Mouse (Mus musculus) lung, embryonic 16.5 days (tissue): ENCODE results near the gene Scml4. TPM values are rescaled to one million over a fixed set of nuclear protein-coding genes. Genes with fewer than 3 reads are reported as not detected.
A peak's percentile ranks its signal among the peaks of the same experiment; 100 is the strongest.

Source experiments
- ATAC-seq: fragments of 200-750 bp; cut with Nextera tagmentation; 2 replicates; pipeline ENCODE4 v1.8.0; 2017; ENCODE audit warnings: low read depth, mild to moderate bottlenecking, moderate library complexity
- H3K27ac ChIP-seq: fragments of 300-500 bp; sonication (generic); 2 replicates; pipeline ENCODE4 v1.5.1; 2014; ENCODE audit warnings: mild to moderate bottlenecking, control low read depth, low read length
- H3K27me3 ChIP-seq: fragments of 300-500 bp; sonication (generic); 2 replicates; pipeline ENCODE4 v1.6.1; 2014; ENCODE audit warnings: low read depth, low read length, mixed read lengths; ENCODE audit not compliant: control insufficient read depth, insufficient read depth
- H3K36me3 ChIP-seq: fragments of 300-500 bp; sonication (generic); 2 replicates; pipeline ENCODE4 v1.6.1; 2014; ENCODE audit warnings: low read length; ENCODE audit not compliant: control insufficient read depth, insufficient read depth
- H3K4me1 ChIP-seq: fragments of 300-500 bp; sonication (generic); replicated peaks from 2 replicates; pipeline ENCODE4 v1.6.1; 2014; ENCODE audit warnings: low read length, mixed read lengths; ENCODE audit not compliant: control insufficient read depth, insufficient read depth
- H3K4me2 ChIP-seq: fragments of 300-500 bp; sonication (generic); 2 replicates; pipeline ENCODE4 v1.6.1; 2014; ENCODE audit warnings: low read depth, low read length, control low read depth
- H3K4me3 ChIP-seq: fragments of 300-500 bp; sonication (generic); 2 replicates; pipeline ENCODE4 v1.5.1; 2014; ENCODE audit warnings: mild to moderate bottlenecking, low read length, control low read depth
- H3K9ac ChIP-seq: fragments of 300-500 bp; sonication (generic); 2 replicates; pipeline ENCODE4 v1.6.1; 2014; ENCODE audit warnings: low read length, control low read depth
- H3K9me3 ChIP-seq: fragments of 300-500 bp; sonication (generic); 2 replicates; pipeline ENCODE4 v1.6.1; 2016; ENCODE audit warnings: low read length; ENCODE audit not compliant: control insufficient read depth
- WGBS: fragments of 180-500 bp; shearing (Covaris S2); extraction: QIAGEN DNeasy Blood & Tissue Kit; methylation state at CpG from one replicate; pipeline ENCODE4 v1.1.7; 2014; 5-methylcytosine and 5-hydroxymethylcytosine counted together
- polyA plus RNA-seq: library from polyadenylated mRNA; unstranded; fragments of >200 nt; fragmentation: Nextera tagmentation; extraction: Ambion mirVana; gene quantifications from 2 replicates; pipeline ENCODE4 v1.2.1, GENCODE M21; 2015

Scml4 gene
- polyA plus RNA-seq, 1 experiment from 2014 or later, result 0.38 TPM

- Histone ChIP-seq H3K4me3 (no peak overlapping the region), H3K27me3 (no peaks in the 10 kb centered on the region), H3K4me2 (no peak overlapping the region), H3K9ac (no peak overlapping the region), H3K36me3 (no peaks in the 10 kb centered on the region), H3K9me3 (no peaks in the 10 kb centered on the region), H3K4me1 (no peaks in the 10 kb centered on the region), H3K27ac (no peak overlapping the region)
- WGBS, result 85% methylated on average over 1 of the region's 1 CpGs
- ATAC-seq, result no peak
These were observed 48.4 kb downstream of the Scml4 start for GRCm38 (mm10) chr10:42908562-42908961.

GRCm38 (mm10) chr10:42910567-42910966 lies 50.4 kb downstream of the Scml4 start:
- H3K27ac ChIP-seq, result no peak overlapping the region
- no peak overlapping the region for H3K4me3 ChIP-seq
- no peak overlapping the region for H3K9ac ChIP-seq
- H3K36me3 ChIP-seq, result no peaks in the 10 kb centered on the region
- no peaks in the 10 kb centered on the region for H3K4me1 ChIP-seq
- H3K27me3 ChIP-seq, result no peaks in the 10 kb centered on the region
- WGBS, result 17% methylated on average over 4 of the region's 4 CpGs
- H3K9me3 ChIP-seq, result no peaks in the 10 kb centered on the region
- ATAC-seq, result no peak
- no peak overlapping the region for H3K4me2 ChIP-seq

DNA sequence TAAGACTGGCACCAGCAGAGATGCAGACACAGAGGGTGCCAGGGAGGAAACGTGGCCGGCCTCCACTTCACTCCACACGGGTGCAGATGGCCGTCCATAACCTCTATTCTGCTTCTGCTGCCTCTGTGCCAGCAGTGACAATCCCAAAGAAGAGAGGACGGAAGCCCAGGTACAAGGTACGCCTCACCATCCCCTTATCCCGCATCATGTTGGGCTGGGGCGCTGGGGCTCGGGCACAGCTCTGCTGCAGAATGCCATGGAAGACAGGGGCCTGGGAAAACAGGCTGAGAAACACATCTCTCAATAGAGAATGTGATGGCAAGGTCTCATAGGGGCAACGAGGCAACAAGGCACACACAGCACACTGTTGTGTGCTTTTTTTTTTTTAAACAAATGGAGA lies 51.9 kb downstream of the Scml4 start:
- no peak overlapping the region for H3K4me2 ChIP-seq
- H3K9me3 ChIP-seq, result no peaks in the 10 kb centered on the region
- H3K4me3 ChIP-seq, result no peak overlapping the region
- H3K36me3 ChIP-seq, result no peaks in the 10 kb centered on the region
- no peak for ATAC-seq
- no peaks in the 10 kb centered on the region for H3K27me3 ChIP-seq
- H3K4me1 ChIP-seq, result no peaks in the 10 kb centered on the region
- WGBS, result 84% methylated on average over 10 of the region's 10 CpGs
- no peak overlapping the region for H3K27ac ChIP-seq
- no peak overlapping the region for H3K9ac ChIP-seq

GRCm38 (mm10) chr10:42913196-42913595 lies 53.0 kb downstream of the Scml4 start:
- H3K36me3 ChIP-seq, result no peaks in the 10 kb centered on the region
- no peaks in the 10 kb centered on the region for H3K27me3 ChIP-seq
- no peak for ATAC-seq
- H3K27ac ChIP-seq, result no peak overlapping the region
- no peaks in the 10 kb centered on the region for H3K9me3 ChIP-seq
- no peak overlapping the region for H3K9ac ChIP-seq
- H3K4me3 ChIP-seq, result no peak overlapping the region
- H3K4me2 ChIP-seq, result no peak overlapping the region
- H3K4me1 ChIP-seq, result no peaks in the 10 kb centered on the region
- 41% methylated on average over 4 of the region's 4 CpGs for WGBS

- Histone ChIP-seq H3K36me3 (no peaks in the 10 kb centered on the region), H3K9ac (no peak overlapping the region), H3K27me3 (no peaks in the 10 kb centered on the region), H3K4me1 (no peaks in the 10 kb centered on the region), H3K9me3 (no peaks in the 10 kb centered on the region), H3K27ac (no peak overlapping the region), H3K4me3 (no peak overlapping the region), H3K4me2 (no peak overlapping the region)
- ATAC-seq, result no peak
- WGBS, result 40% methylated on average over 6 of the region's 6 CpGs
These were observed 54.0 kb downstream of the Scml4 start for GRCm38 (mm10) chr10:42914146-42914545.

GRCm38 (mm10) chr10:42917355-42917754 lies 57.2 kb downstream of the Scml4 start:
- no peaks in the 10 kb centered on the region for H3K27me3 ChIP-seq
- H3K4me1 ChIP-seq, result no peaks in the 10 kb centered on the region
- WGBS, result 60% methylated on average over 5 of the region's 5 CpGs
- no peak overlapping the region for H3K27ac ChIP-seq
- no peaks in the 10 kb centered on the region for H3K36me3 ChIP-seq
- H3K4me3 ChIP-seq, result no peak overlapping the region
- no peaks in the 10 kb centered on the region for H3K9me3 ChIP-seq
- ATAC-seq, result no peak
- no peak overlapping the region for H3K9ac ChIP-seq
- no peak overlapping the region for H3K4me2 ChIP-seq

DNA sequence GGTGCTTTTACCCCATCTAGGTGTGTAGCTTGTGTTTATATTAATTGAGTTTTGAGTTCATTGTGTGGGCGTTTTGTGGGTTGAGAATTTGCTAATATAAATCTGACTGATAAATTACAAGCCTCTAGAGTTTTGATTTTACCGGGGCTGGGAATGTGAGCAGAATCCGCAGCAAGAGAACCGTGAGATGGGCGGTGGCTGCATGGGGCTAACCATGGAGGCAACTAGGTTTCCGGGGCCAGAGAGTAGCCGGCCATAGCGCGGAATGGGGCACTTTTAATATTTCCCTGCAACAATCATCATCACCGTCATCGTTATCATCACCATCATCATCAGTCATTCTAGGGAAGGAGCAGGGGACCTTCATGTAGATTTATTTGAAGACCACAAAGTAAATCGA lies 59.6 kb downstream of the Scml4 start:
- no peak for ATAC-seq
- Histone ChIP-seq H3K27ac (no peak overlapping the region), H3K4me2 (no peak overlapping the region), H3K9ac (no peak overlapping the region), H3K4me3 (no peak overlapping the region), H3K36me3 (no peaks in the 10 kb centered on the region), H3K9me3 (no peaks in the 10 kb centered on the region), H3K27me3 (no peaks in the 10 kb centered on the region), H3K4me1 (no peaks in the 10 kb centered on the region)
- 90% methylated on average over 12 of the region's 12 CpGs for WGBS

DNA sequence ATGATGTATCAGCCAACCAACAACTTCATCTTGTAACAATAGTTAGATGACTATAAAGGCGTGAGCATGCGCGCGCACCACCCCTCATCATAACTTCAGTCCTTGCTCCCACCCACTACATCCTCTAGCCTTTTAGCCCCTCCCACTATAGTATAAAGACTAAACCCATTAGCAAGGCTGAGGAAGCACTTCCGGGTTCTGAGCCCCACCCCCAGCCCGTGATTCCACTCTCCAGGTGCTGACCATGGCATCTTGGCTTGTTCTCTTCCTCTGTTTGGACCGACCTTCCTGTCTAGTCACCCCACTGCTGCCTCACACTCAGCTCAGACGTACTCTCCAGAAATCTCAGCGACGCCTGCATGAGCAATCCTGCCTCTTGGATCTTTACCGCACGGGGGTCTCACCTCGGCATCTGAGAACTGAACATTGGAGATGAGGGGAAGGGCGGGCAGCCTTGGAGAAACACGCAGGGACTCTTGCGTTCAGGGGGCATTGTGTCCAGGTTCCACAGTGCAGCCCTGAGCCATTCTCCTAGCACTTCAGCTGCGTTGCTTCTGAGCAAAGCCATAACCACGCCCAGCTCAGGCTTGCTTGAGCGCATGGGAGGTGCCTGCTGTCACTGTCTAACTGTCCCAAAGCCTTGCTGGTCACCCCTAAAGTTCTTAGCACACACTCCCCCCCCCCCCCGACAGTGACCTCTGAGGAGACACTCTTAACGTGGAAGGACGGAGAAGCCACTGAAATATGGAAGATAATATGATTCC lies 65.1 kb downstream of the Scml4 start:
- no peak overlapping the region for H3K9ac ChIP-seq
- no peaks in the 10 kb centered on the region for H3K36me3 ChIP-seq
- no peaks in the 10 kb centered on the region for H3K9me3 ChIP-seq
- no peak overlapping the region for H3K27ac ChIP-seq
- H3K27me3 ChIP-seq, result no peaks in the 10 kb centered on the region
- H3K4me3 ChIP-seq, result peak overlapping the region; percentile 15; the same call in 1 of the 2 replicates
- 64% methylated on average over 22 of the region's 22 CpGs for WGBS
- no peaks in the 10 kb centered on the region for H3K4me1 ChIP-seq
- H3K4me2 ChIP-seq, result peak overlapping the region; percentile 37
- no peak for ATAC-seq

DNA sequence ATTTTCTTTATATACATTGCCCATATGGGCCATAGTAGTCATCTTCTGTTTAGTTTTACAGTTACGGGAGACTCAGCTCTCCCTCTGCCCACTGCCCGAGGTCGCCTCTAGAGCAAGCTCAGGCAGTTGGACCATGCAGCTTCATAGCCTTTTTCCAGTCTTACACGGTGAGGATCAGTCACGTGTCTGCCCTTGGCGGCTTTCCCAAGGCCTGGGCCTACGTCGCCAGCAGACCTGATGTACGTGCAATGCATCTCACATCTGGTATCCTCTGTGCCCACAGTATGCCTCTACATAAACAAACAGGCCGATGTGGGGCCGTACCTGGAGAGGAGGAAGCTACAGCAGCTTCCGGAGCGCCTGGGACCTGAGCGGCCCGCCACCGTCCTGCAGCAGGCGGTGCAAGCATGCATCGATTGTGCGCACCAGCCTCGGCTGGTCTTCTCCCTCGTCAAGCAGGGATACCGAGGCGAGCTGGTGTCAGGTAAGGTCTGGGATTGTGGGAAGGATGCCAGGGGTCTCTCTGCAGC lies 70.0 kb downstream of the Scml4 start:
- Histone ChIP-seq H3K27ac (no peak overlapping the region), H3K4me3 (no peak overlapping the region), H3K4me1 (no peaks in the 10 kb centered on the region), H3K36me3 (no peaks in the 10 kb centered on the region), H3K9me3 (no peaks in the 10 kb centered on the region), H3K9ac (no peak overlapping the region), H3K4me2 (no peak overlapping the region), H3K27me3 (no peaks in the 10 kb centered on the region; the same call in 1 of the 2 replicates)
- ATAC-seq, result no peak
- 74% methylated on average over 23 of the region's 23 CpGs for WGBS
